Mouse (Mus musculus) cerebellum, adult 8-10 months (tissue): Measurements from ENCODE around the gene D11Wsu47e.

Experiments used
- DNase-seq: peaks from one replicate; pipeline ENCODE4 v3.0.0; 2022

Gene D11Wsu47e

GRCm38 (mm10) chr11:113739213-113739612 lies 55.0 kb downstream of the D11Wsu47e start:
- DNase-seq: no peak

- DNase-seq: no peak
Measured at GRCm38 (mm10) chr11:113740100-113740499, 55.9 kb downstream of the D11Wsu47e start.

- DNase-seq: no peak
Measured at GRCm38 (mm10) chr11:113742998-113743397, 58.8 kb downstream of the D11Wsu47e start.
